Mouse (Mus musculus) effector memory CD4-positive, alpha-beta T cell, adult 7 months (primary cell): ENCODE measurements around the gene Hsd3b7. TPM values are rescaled to one million over a fixed set of nuclear protein-coding genes. Genes with fewer than 3 reads are reported as not detected.

Experiments
- polyA plus RNA-seq: library from polyadenylated mRNA; unstranded; fragments of 100-300 nt; shearing (Covaris generic); gene quantifications from one replicate; pipeline ENCODE4 v1.2.1, GENCODE M21; 2017

Hsd3b7 gene
- polyA plus RNA-seq: not detected

DNA sequence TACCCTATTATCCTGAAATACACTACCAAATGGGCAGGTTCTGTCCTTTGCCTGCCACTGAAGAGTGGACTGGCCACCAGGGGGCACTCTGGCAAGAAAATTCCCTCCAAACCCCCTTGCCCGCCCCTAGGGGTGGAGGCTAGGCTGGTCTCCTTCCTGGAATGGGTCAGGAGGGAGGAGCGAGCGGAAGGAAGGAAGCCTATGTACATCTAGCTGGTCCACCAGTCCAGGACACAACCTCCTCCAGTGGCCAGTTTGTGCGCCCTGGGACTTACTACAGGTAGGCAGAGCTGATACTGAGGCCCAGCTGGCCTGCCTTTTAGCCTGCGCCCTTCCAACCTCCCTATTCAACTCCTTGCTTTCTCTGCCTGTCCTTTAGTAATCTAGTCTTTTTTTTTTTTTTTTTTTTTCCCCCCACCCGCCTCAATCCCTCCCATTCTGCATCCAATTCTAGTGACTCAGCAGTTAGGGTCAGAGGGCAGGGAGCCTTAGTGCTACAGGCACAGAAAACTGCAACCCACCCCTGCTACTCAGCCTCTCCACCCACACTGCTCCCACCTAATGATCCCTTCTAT, at the start of gene Hsd3b7:
TSS of gene Hsd3b7 (plus strand) at position 170 of the 575 bp plus-strand sequence.

DNA sequence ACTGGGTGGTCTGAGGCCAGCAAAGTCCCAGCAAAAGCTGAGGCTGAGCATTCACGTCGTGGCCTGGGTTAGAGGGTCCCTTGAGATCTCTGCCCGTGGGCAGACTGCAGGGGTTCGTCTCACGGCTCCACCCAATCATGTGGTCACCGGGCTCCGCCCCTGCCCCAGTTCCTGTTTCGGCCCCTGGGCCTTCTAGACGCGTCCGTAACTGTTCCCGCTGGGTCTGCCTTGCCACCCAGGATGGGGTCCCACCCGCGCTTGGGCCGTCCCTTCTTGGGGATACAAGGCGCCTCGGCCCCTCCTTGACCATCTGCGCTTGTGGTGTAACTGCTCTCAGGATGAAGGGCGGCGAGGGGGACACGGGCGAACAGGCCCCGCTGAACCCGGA, 30.8 kb upstream of the Hsd3b7 start, which contains the start of gene Orai3:
TSS of gene Orai3 (plus strand) at position 165 of the 388 bp plus-strand sequence.

DNA sequence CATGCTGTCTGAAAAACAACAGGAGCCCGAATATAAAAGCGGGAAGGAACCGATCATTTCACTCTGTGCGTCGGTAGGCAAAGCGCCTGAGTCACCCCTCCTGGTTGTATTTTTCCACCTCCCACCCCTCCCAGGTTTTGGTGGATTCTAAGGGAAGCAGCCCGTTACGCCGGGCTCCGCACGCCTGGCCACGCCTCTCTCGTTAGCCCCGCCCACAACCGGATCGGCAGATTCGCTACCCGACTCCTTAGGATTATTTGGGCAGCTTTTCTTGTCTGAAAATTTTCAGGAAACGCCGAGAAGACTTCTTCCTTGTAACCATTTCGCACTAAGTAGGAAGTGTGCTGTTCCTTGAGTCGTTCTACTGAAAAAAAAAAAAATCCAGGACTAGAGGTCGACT, 24.0 kb upstream of the Hsd3b7 start, which contains the start of gene Setd1a:
TSS of gene Setd1a (plus strand) at position 245 of the 400 bp plus-strand sequence.

DNA sequence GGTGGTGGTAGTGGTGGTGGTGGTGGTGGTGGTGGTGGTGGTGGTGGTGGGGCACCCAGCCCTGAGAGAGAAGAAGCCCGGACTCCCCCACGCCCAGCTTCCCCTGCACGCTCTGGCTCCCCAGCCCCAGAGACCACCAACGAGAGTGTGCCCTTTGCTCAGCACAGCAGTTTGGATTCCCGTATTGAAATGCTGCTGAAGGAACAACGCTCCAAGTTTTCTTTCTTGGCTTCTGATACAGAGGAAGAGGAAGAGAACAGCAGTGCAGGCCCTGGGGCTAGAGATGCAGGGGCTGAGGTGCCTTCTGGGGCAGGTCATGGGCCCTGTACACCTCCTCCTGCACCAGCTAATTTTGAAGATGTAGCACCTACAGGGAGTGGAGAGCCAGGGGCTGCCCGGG, 15.1 kb upstream of the Hsd3b7 start, which contains the start of gene Gm49388:
TSS of gene Gm49388 (plus strand) at position 301 of the 400 bp plus-strand sequence.

DNA sequence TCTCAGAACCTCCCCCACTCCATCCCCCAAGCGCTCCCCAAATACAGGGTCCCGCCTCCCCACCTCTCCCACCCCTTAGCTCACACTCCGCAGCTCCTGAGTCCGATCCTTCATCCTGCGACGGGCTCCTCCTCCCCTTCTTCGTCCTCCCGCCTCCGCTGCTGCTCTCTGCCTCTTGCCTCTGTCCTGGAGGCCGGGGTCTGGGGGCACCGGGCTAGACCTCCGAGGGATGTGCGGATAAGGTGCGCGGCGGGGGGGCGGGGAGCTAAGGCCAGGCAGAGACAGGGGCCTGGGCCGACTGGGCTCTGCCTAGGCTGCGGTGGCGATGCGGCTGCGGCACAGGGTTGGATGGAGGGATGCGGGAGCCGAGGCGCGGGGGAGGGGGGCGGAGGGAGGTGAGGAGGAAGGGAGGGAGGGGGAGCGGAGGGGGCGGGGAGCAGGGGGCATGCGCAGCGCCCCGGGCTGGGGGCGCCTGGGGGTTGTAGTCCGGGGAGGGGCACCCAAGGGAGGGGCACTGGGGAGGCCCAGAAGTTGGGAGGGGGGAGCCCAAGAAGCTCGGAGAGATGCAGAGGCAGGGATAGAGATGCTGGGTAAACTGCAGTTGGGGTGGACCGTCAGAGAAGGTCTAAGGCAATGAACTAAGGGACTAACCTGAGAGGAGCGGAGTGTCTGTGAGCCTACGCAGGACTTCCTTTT, 23.9 kb downstream of the Hsd3b7 start, which contains the start of the genes Stx4a and Stx1b:
TSS of gene Stx4a (plus strand) at position 119 of the 696 bp plus-strand sequence.
TSS of gene Stx1b (minus strand) at position 374 of the 696 bp plus-strand sequence.

Other genes starting within 250 kb of the Hsd3b7 start
- 3.5 TPM for gene Tmem265, start 239.2 kb upstream of the Hsd3b7 start, polyA plus RNA-seq
- gene Phkg2, start 227.3 kb upstream of the Hsd3b7 start, polyA plus RNA-seq: 76.0 TPM
- gene Ccdc189, start 212.0 kb upstream of the Hsd3b7 start, polyA plus RNA-seq: not detected
- 105 TPM for gene Rnf40, start 211.8 kb upstream of the Hsd3b7 start, polyA plus RNA-seq
- 0.30 TPM for gene Zfp629, start 184.8 kb upstream of the Hsd3b7 start, polyA plus RNA-seq
- gene Bcl7c, start 91.7 kb upstream of the Hsd3b7 start, polyA plus RNA-seq: 49.0 TPM
- not detected for gene Ctf1, start 87.9 kb upstream of the Hsd3b7 start, polyA plus RNA-seq
- not detected for gene Ctf2, start 68.4 kb upstream of the Hsd3b7 start, polyA plus RNA-seq
- gene Fbxl19, start 56.1 kb upstream of the Hsd3b7 start, polyA plus RNA-seq: 0.77 TPM
- gene Orai3, start 30.8 kb upstream of the Hsd3b7 start, polyA plus RNA-seq: 12.5 TPM
- 5.9 TPM for gene Setd1a, start 23.9 kb upstream of the Hsd3b7 start, polyA plus RNA-seq
- not detected for gene Gm49388, start 15.0 kb upstream of the Hsd3b7 start, polyA plus RNA-seq
- 95.9 TPM for gene Stx4a, start 23.7 kb downstream of the Hsd3b7 start, polyA plus RNA-seq
- gene Stx1b, start 23.9 kb downstream of the Hsd3b7 start, polyA plus RNA-seq: 0.51 TPM
- gene Zfp646, start 75.6 kb downstream of the Hsd3b7 start, polyA plus RNA-seq: 23.9 TPM
- gene Zfp668, start 76.2 kb downstream of the Hsd3b7 start, polyA plus RNA-seq: 8.3 TPM
- gene Prss53, start 90.4 kb downstream of the Hsd3b7 start, polyA plus RNA-seq: 0.23 TPM
- not detected for gene Gm21974, start 94.8 kb downstream of the Hsd3b7 start, polyA plus RNA-seq
- gene Vkorc1, start 95.0 kb downstream of the Hsd3b7 start, polyA plus RNA-seq: 48.9 TPM
- 39.1 TPM for gene Bckdk, start 103.5 kb downstream of the Hsd3b7 start, polyA plus RNA-seq
- 30.1 TPM for gene Kat8, start 111.9 kb downstream of the Hsd3b7 start, polyA plus RNA-seq
- 0.33 TPM for gene Prss8, start 129.5 kb downstream of the Hsd3b7 start, polyA plus RNA-seq
- gene Prss36, start 146.1 kb downstream of the Hsd3b7 start, polyA plus RNA-seq: 1.1 TPM
- 170 TPM for gene Fus, start 166.9 kb downstream of the Hsd3b7 start, polyA plus RNA-seq
- gene Pycard, start 193.3 kb downstream of the Hsd3b7 start, polyA plus RNA-seq: 98.6 TPM
- gene Trim72, start 203.3 kb downstream of the Hsd3b7 start, polyA plus RNA-seq: not detected